Mouse (Mus musculus): ENCODE measurements around the gene Necab2. TPM values are rescaled to one million over a fixed set of nuclear protein-coding genes. Genes with fewer than 3 reads are reported as not detected.

The Necab2 gene
- polyA plus RNA-seq (2011; ENCODE audit: insufficient read depth, insufficient read length, low replicate concordance, missing spikeins), result 0.49 TPM in 1 of 2 replicates, not detected in the other

GRCm38 (mm10) chr8:119446211-119446989 lies at the start of gene Necab2:
Necab2 (plus strand) TSS chr8:119446719.
- no peak within 1 kb of the TSS for H3K4me3 ChIP-seq (replicated peaks; ENCODE audit: control insufficient read depth, low read depth, low read length)
- TF ChIP-seq CTCF (IDR thresholded peaks at IDR 0.05; ENCODE audit: control insufficient read depth, insufficient read depth, low read length) (peak; percentile 64), POLR2A (IDR thresholded peaks at IDR 0.05; ENCODE audit: borderline replicate concordance, control insufficient read depth, low read depth, low read length) (no peak)

GRCm38 (mm10) chr8:119398558-119398957 lies 48.0 kb upstream of the Necab2 start:
- 60% methylated on average over 9 of the region's 9 CpGs for WGBS
- Histone ChIP-seq H3K4me1 (ENCODE audit: control insufficient read depth, insufficient read depth, low read length) (peaks cover 2% of the 10 kb centered on the region), H3K4me3 (replicated peaks; ENCODE audit: control insufficient read depth, low read depth, low read length) (no peak overlapping the region), H3K27ac (ENCODE audit: control insufficient read depth, insufficient read depth, low read depth, low read length, poor library complexity) (no peak overlapping the region)
- no peak for TF ChIP-seq CTCF (IDR thresholded peaks at IDR 0.05; ENCODE audit: control insufficient read depth, insufficient read depth, low read length)
- no peak for TF ChIP-seq POLR2A (IDR thresholded peaks at IDR 0.05; ENCODE audit: borderline replicate concordance, control insufficient read depth, low read depth, low read length)

More at GRCm38 (mm10) chr8:119446211-119446989, at the start of gene Necab2:
- H3K4me1 ChIP-seq (ENCODE audit: control insufficient read depth, insufficient read depth, low read length), result peaks cover 6% of the 10 kb centered on the region; the same call in 1 of the 2 replicates
- WGBS, result 8% methylated on average over 52 of the region's 52 CpGs
- H3K27ac ChIP-seq (ENCODE audit: control insufficient read depth, insufficient read depth, low read depth, low read length, poor library complexity), result no peak within 1 kb of the TSS

- H3K27ac ChIP-seq (ENCODE audit: control insufficient read depth, insufficient read depth, low read depth, low read length, poor library complexity), result no peak overlapping the region
- peaks cover 2% of the 10 kb centered on the region for H3K4me1 ChIP-seq (ENCODE audit: control insufficient read depth, insufficient read depth, low read length)
- TF ChIP-seq CTCF (IDR thresholded peaks at IDR 0.05; ENCODE audit: control insufficient read depth, insufficient read depth, low read length), result no peak
- no peak for TF ChIP-seq POLR2A (IDR thresholded peaks at IDR 0.05; ENCODE audit: borderline replicate concordance, control insufficient read depth, low read depth, low read length)
- no peak overlapping the region for H3K4me3 ChIP-seq (replicated peaks; ENCODE audit: control insufficient read depth, low read depth, low read length)
- WGBS, result 78% methylated on average over 6 of the region's 6 CpGs
Observed at GRCm38 (mm10) chr8:119399255-119399654, 47.3 kb upstream of the Necab2 start.

GRCm38 (mm10) chr8:119400122-119400671 lies 46.3 kb upstream of the Necab2 start:
- H3K27ac ChIP-seq (ENCODE audit: control insufficient read depth, insufficient read depth, low read depth, low read length, poor library complexity), result no peak overlapping the region
- peaks cover 2% of the 10 kb centered on the region for H3K4me1 ChIP-seq (ENCODE audit: control insufficient read depth, insufficient read depth, low read length)
- 81% methylated on average over 9 of the region's 9 CpGs for WGBS
- no peak overlapping the region for H3K4me3 ChIP-seq (replicated peaks; ENCODE audit: control insufficient read depth, low read depth, low read length)
- TF ChIP-seq POLR2A (IDR thresholded peaks at IDR 0.05; ENCODE audit: borderline replicate concordance, control insufficient read depth, low read depth, low read length) (no peak), CTCF (IDR thresholded peaks at IDR 0.05; ENCODE audit: control insufficient read depth, insufficient read depth, low read length) (no peak)

GRCm38 (mm10) chr8:119400904-119401303 lies 45.6 kb upstream of the Necab2 start:
- TF ChIP-seq POLR2A (IDR thresholded peaks at IDR 0.05; ENCODE audit: borderline replicate concordance, control insufficient read depth, low read depth, low read length), result no peak
- no peak for TF ChIP-seq CTCF (IDR thresholded peaks at IDR 0.05; ENCODE audit: control insufficient read depth, insufficient read depth, low read length)
- WGBS, result 80% methylated on average over 3 of the region's 3 CpGs
- no peaks in the 10 kb centered on the region for H3K4me1 ChIP-seq (ENCODE audit: control insufficient read depth, insufficient read depth, low read length)
- no peak overlapping the region for H3K27ac ChIP-seq (ENCODE audit: control insufficient read depth, insufficient read depth, low read depth, low read length, poor library complexity)
- no peak overlapping the region for H3K4me3 ChIP-seq (replicated peaks; ENCODE audit: control insufficient read depth, low read depth, low read length)

GRCm38 (mm10) chr8:119403912-119404311 lies 42.6 kb upstream of the Necab2 start:
- 75% methylated on average over 10 of the region's 10 CpGs for WGBS
- TF ChIP-seq POLR2A (IDR thresholded peaks at IDR 0.05; ENCODE audit: borderline replicate concordance, control insufficient read depth, low read depth, low read length), result no peak
- no peak for TF ChIP-seq CTCF (IDR thresholded peaks at IDR 0.05; ENCODE audit: control insufficient read depth, insufficient read depth, low read length)
- Histone ChIP-seq H3K27ac (ENCODE audit: control insufficient read depth, insufficient read depth, low read depth, low read length, poor library complexity) (no peak overlapping the region), H3K4me3 (replicated peaks; ENCODE audit: control insufficient read depth, low read depth, low read length) (no peak overlapping the region), H3K4me1 (ENCODE audit: control insufficient read depth, insufficient read depth, low read length) (no peaks in the 10 kb centered on the region)

- TF ChIP-seq CTCF (IDR thresholded peaks at IDR 0.05; ENCODE audit: control insufficient read depth, insufficient read depth, low read length), result no peak
- no peak for TF ChIP-seq POLR2A (IDR thresholded peaks at IDR 0.05; ENCODE audit: borderline replicate concordance, control insufficient read depth, low read depth, low read length)
- H3K4me1 ChIP-seq (ENCODE audit: control insufficient read depth, insufficient read depth, low read length), result no peaks in the 10 kb centered on the region
- no peak overlapping the region for H3K27ac ChIP-seq (ENCODE audit: control insufficient read depth, insufficient read depth, low read depth, low read length, poor library complexity)
- no peak overlapping the region for H3K4me3 ChIP-seq (replicated peaks; ENCODE audit: control insufficient read depth, low read depth, low read length)
- WGBS, result 83% methylated on average over 5 of the region's 5 CpGs
Observed at GRCm38 (mm10) chr8:119404648-119405047, 41.9 kb upstream of the Necab2 start.

- H3K4me1 ChIP-seq (ENCODE audit: control insufficient read depth, insufficient read depth, low read length), result peaks cover 3% of the 10 kb centered on the region; the same call in 1 of the 2 replicates
- H3K4me3 ChIP-seq (replicated peaks; ENCODE audit: control insufficient read depth, low read depth, low read length), result no peak overlapping the region
- H3K27ac ChIP-seq (ENCODE audit: control insufficient read depth, insufficient read depth, low read depth, low read length, poor library complexity), result no peak overlapping the region
- 82% methylated on average over 8 of the region's 8 CpGs for WGBS
- TF ChIP-seq CTCF (IDR thresholded peaks at IDR 0.05; ENCODE audit: control insufficient read depth, insufficient read depth, low read length), result no peak
- no peak for TF ChIP-seq POLR2A (IDR thresholded peaks at IDR 0.05; ENCODE audit: borderline replicate concordance, control insufficient read depth, low read depth, low read length)
Observed at GRCm38 (mm10) chr8:119408311-119408710, 38.2 kb upstream of the Necab2 start.

Data from bone marrow, adult 2 months (tissue).